Mouse (Mus musculus) macrophage (primary cell): ENCODE data around the gene Ttpal. TPM values are rescaled to one million over a fixed set of nuclear protein-coding genes. Genes with fewer than 3 reads are reported as not detected.
"Not testable (repeated sequence)": the region's sequence is repeated elsewhere in the genome, so short reads cannot be mapped to it uniquely, and the experiment has no call there.

Source experiments
- H3K27ac ChIP-seq: fragments of 350-480 bp; formaldehyde crosslinking; 2 replicates; pipeline ENCODE4 v1.9.0; 2021
- H3K36me3 ChIP-seq: fragments of 350-480 bp; formaldehyde crosslinking; 2 replicates; pipeline ENCODE4 v1.9.0; 2021; ENCODE audit errors: inconsistent target
- H3K4me3 ChIP-seq: fragments of 350-480 bp; formaldehyde crosslinking; 2 replicates; pipeline ENCODE4 v1.9.0; 2021; ENCODE audit errors: inconsistent target
- H3K79me2 ChIP-seq: fragments of 350-480 bp; formaldehyde crosslinking; 2 replicates; pipeline ENCODE4 v1.9.0; 2021; ENCODE audit errors: inconsistent target
- WGBS: methylation state at CpG from one replicate; pipeline ENCODE4 v1.1.7; 2026; ENCODE audit warnings: inconsistent platforms; ENCODE audit not compliant: missing documents; 5-methylcytosine and 5-hydroxymethylcytosine counted together
- polyA plus RNA-seq: library from polyadenylated mRNA; stranded (reverse); fragments of 250-400 nt; gene quantifications from 3 replicates; pipeline ENCODE4 v1.2.4, GENCODE M21; 2018; ENCODE audit warnings: inconsistent platforms

Ttpal gene
- polyA plus RNA-seq, 1 experiment from 2014 or later = 8.8 TPM

- WGBS = 100% methylated on average over 3 of the region's 5 CpGs
- Histone ChIP-seq H3K27ac (no peak overlapping the region), H3K79me2 (peaks cover 30% of the 10 kb centered on the region), H3K4me3 (no peak overlapping the region), H3K36me3 (no peaks in the 10 kb centered on the region)
These were observed 44.5 kb downstream of the Ttpal start for GRCm38 (mm10) chr2:163646461-163647080.

GRCm38 (mm10) chr2:163655699-163656098 lies 53.6 kb downstream of the Ttpal start:
- H3K4me3 ChIP-seq, H3K36me3 ChIP-seq, H3K27ac ChIP-seq: not testable (repeated sequence)
- WGBS = 100% methylated on average over 5 of the region's 12 CpGs
- H3K79me2 ChIP-seq = peaks cover 22% of the 10 kb centered on the region

GRCm38 (mm10) chr2:163657486-163657885 lies 55.4 kb downstream of the Ttpal start:
- Histone ChIP-seq H3K79me2 (peaks cover 38% of the 10 kb centered on the region), H3K4me3 (no peak overlapping the region), H3K27ac (no peak overlapping the region), H3K36me3 (no peaks in the 10 kb centered on the region)
- 88% methylated on average over 1 of the region's 2 CpGs for WGBS

- under 1% methylated on average over 66 of the region's 71 CpGs for WGBS
- H3K4me3 ChIP-seq = peak within 1 kb of the TSS; percentile 53
- no peaks in the 10 kb centered on the region for H3K36me3 ChIP-seq
- peaks cover 38% of the 10 kb centered on the region for H3K79me2 ChIP-seq
- H3K27ac ChIP-seq = no peak within 1 kb of the TSS
These were observed 56.1 kb downstream of the Ttpal start, which contains the start of gene Pkig for GRCm38 (mm10) chr2:163657975-163658886. Gene Pkig (plus strand): TSS chr2:163658386.

- H3K27ac ChIP-seq = no peak overlapping the region
- peak overlapping the region; percentile 53 for H3K4me3 ChIP-seq
- H3K36me3 ChIP-seq = no peaks in the 10 kb centered on the region
- H3K79me2 ChIP-seq = peaks cover 38% of the 10 kb centered on the region
- WGBS = 10% methylated on average over 8 of the region's 8 CpGs
These were observed 56.8 kb downstream of the Ttpal start for GRCm38 (mm10) chr2:163658941-163659340.

- H3K79me2 ChIP-seq = peaks cover 41% of the 10 kb centered on the region
- no peaks in the 10 kb centered on the region for H3K36me3 ChIP-seq
- WGBS = 95% methylated on average over 11 of the region's 12 CpGs
- no peak overlapping the region for H3K27ac ChIP-seq
- H3K4me3 ChIP-seq = peak overlapping the region; percentile 53; the same call in 1 of the 2 replicates
These were observed 57.3 kb downstream of the Ttpal start for GRCm38 (mm10) chr2:163659431-163659830.

- WGBS = 49% methylated on average over 5 of the region's 5 CpGs
These were observed 58.1 kb downstream of the Ttpal start for GRCm38 (mm10) chr2:163660103-163660701.

GRCm38 (mm10) chr2:163661371-163661850 lies 59.3 kb downstream of the Ttpal start:
- Histone ChIP-seq H3K4me3 (no peak overlapping the region), H3K36me3 (no peaks in the 10 kb centered on the region), H3K79me2 (peaks cover 60% of the 10 kb centered on the region), H3K27ac (no peak overlapping the region)
- 83% methylated on average over 6 of the region's 6 CpGs for WGBS

More at GRCm38 (mm10) chr2:163660103-163660701, 58.1 kb downstream of the Ttpal start:
- Histone ChIP-seq H3K36me3 (no peaks in the 10 kb centered on the region), H3K4me3 (no peak overlapping the region), H3K27ac (no peak overlapping the region), H3K79me2 (peaks cover 48% of the 10 kb centered on the region)

GRCm38 (mm10) chr2:163662076-163662475 lies 60.0 kb downstream of the Ttpal start:
- Histone ChIP-seq H3K4me3 (no peak overlapping the region), H3K36me3 (no peaks in the 10 kb centered on the region), H3K27ac (peak overlapping the region; percentile 85), H3K79me2 (peaks cover 66% of the 10 kb centered on the region)
- 95% methylated on average over 5 of the region's 5 CpGs for WGBS

GRCm38 (mm10) chr2:163662698-163663221 lies 60.6 kb downstream of the Ttpal start:
- WGBS = 13% methylated on average over 2 of the region's 2 CpGs
- Histone ChIP-seq H3K4me3 (no peak overlapping the region), H3K27ac (peak overlapping the region; percentile 85), H3K79me2 (peaks cover 73% of the 10 kb centered on the region), H3K36me3 (no peaks in the 10 kb centered on the region)

- WGBS = 22% methylated on average over 3 of the region's 3 CpGs
- H3K27ac ChIP-seq = peak overlapping the region; percentile 85
These were observed 61.8 kb downstream of the Ttpal start for GRCm38 (mm10) chr2:163663930-163664329.

GRCm38 (mm10) chr2:163667045-163667444 lies 64.9 kb downstream of the Ttpal start:
- no peak overlapping the region for H3K4me3 ChIP-seq
- peaks cover 78% of the 10 kb centered on the region for H3K79me2 ChIP-seq
- WGBS = 100% methylated on average over 1 of the region's 1 CpGs
- no peaks in the 10 kb centered on the region for H3K36me3 ChIP-seq
- H3K27ac ChIP-seq = no peak overlapping the region

More at GRCm38 (mm10) chr2:163663930-163664329, 61.8 kb downstream of the Ttpal start:
- H3K36me3 ChIP-seq = no peaks in the 10 kb centered on the region
- H3K4me3 ChIP-seq = no peak overlapping the region
- H3K79me2 ChIP-seq = peaks cover 80% of the 10 kb centered on the region
